Mouse (Mus musculus) bone marrow, adult 2 months (tissue): Measurements from ENCODE around the gene Mrap.

Experiments used
- CTCF ChIP-seq: fragments of 200-500 bp; IDR thresholded peaks from 2 replicates; pipeline ENCODE4 v1.5.1; 2011; ENCODE audit warnings: low read length, control low read depth; ENCODE audit not compliant: control insufficient read depth, insufficient read depth
- POLR2A ChIP-seq: fragments of 200-500 bp; IDR thresholded peaks from 2 replicates; pipeline ENCODE4 v1.6.1; 2011; ENCODE audit warnings: low read depth, mild to moderate bottlenecking, control low read depth, low read length, borderline replicate concordance; ENCODE audit not compliant: control insufficient read depth

- TF ChIP-seq CTCF (no peak), POLR2A (no peak)
These were observed 42.9 kb upstream of the Mrap start for GRCm38 (mm10) chr16:90695121-90695520.
